Mouse (Mus musculus) lung, postnatal 14 days (tissue): ENCODE measurements around the gene Creb3l2.

Source experiments
- DNase-seq: peaks from one replicate; pipeline ENCODE4 v3.0.0; 2021

Gene Creb3l2

DNA sequence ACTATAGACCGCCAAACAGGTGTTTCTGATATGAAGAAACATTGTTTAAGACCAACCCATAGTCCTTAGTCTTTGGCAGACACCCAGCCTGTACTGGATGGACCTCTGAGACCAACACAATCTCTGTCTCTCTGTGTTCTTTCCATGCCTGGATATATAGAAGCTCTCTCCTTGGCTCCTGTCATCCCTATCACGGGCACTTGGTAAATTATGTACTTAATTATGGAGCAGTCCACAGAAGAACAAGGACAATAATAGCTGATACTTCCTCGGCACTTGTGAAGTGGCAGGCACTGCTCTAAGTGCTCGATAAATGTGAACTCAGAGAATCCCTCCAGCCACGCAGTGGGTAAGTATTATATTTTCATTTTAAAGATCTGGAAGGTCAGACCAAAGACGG, 72.2 kb downstream of the Creb3l2 start:
- no peak for DNase-seq

DNA sequence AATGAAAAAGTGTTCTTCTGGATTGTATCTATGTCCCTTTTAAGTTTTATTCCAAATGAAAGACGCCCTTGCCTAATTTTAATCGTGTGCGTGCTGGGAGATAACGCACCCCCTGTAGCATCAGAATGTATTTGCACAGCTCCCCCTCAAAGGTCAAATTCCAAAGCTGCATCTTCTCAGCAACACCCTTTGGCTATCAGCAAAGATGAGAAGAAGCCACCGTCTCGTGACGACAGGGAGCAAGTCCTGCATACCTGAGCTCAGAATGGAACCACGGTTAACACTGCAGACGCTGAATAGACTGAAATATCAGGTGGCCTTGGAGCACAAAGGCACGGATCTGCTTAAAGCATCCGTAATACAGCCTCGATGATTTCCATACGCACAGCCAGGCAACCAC, 73.7 kb downstream of the Creb3l2 start:
- no peak for DNase-seq

DNA sequence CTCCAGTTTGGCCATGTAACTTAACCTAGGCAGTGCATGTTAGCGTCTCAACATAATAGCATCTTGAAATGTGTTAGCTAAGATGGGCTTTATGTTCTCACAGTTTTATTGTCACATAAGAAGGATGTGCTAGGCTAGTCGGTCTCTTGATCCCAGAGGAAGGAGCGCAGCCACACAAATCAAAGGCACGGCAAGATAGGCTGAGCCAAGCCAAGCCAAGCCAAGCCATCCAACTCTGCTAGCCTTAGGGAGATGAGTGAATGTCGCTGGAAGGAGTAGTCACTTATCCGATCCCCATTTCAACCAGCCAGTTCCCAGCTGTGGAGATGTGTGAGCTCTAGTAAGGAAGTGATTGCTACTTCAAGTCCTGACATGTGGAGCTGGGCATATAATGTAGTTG, 75.0 kb downstream of the Creb3l2 start:
- no peak for DNase-seq

DNA sequence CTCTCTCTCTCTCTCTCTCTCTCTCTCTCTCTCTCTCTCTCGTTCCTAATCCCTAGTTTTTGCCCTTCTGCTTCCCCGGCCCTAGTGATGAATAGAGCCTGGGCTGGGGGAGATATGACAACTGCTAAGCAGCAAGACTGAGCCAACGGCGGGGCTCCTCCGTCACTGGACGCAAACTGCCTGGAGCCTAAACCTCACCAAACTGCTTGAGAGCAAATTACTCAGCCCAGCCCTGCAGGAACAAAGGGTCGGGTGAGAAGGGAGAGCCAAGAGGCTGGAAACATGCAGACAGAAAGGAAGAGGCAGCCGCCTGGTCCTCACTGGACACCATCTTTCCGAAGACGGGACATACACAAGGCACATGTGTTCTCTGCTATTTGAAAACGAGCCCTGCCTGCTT, 76.8 kb downstream of the Creb3l2 start:
- DNase-seq, result no peak

DNA sequence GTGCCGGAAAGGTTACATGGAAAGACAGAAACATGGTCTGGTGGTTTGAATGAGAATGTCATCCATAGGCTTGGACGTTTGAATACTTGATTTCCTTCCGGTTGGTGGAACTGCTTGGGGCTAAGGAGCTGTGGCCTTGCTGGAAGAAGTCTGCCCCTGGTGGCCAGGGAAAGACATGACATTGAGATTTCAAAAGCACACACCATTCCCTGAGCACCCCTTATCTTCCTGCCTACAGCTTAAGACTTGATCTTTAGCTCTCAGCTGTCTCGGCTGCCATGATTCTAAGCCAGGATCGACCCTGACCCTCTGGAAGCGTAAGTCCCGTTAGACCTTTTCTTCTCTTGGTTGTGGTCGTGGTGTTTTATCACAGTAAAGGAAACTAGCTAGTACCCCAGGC, 77.6 kb downstream of the Creb3l2 start:
- DNase-seq, result no peak

DNA sequence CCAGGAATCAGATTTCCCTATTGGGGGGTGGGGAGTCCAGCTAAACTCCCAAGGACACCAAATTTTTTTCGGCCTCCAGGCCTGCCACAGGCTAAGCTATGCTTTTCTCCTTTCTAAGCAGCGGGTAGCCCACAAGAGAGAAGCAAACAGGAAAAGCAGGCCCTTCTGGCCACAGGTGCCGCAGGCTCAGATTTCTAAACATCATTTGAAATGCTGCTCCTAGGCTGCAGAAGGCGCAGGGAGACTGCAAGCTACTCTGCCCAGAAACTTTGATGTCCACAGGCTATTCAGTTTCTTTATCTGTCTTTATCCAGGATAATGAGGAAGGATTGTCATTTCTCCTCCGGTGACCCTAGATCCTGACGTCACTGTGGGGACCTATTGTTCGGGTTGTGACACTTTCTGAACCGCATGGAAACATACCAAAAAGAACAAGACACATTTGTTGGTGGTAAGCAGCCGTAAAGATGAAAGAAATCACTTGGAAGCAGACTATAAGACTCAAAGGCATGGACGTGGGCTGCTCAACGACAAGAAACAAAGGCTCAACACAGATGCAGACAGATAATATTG, 81.0 kb downstream of the Creb3l2 start:
- DNase-seq, result no peak

DNA sequence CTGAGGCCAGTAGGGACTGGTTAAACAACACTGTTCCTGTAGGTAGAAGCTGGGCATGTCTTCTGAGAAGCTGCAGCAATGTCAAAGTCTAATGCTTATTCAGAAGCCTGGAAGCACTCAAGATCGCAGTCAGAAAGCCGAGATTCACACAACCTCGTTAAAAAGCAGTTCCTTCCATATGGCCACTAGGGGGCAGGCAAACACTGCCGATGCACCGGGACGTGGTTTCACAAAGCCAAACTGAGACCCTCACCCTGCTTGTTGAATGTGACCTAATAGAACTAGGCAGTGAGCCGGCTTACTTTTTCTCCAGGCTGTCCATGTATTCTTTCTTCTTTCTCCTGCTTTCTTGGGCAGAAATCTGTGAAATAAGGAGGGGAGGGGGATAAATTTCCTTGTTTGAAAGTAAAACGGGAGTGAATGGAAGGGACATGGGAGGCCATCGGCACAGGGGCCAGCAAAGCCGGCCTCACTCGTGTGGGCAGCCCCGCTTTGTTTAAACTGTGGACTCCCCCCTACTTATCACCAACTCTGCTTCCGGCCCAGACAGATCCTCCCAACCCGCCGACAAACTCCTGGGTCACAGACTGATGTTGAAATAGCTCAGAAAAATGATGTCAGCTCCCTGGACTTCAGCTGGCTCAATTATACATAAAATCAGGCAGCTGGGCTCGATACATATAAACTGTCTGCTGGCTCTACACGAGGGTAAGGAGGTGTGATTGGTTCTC, 87.3 kb downstream of the Creb3l2 start:
- peak; percentile 83 for DNase-seq

DNA sequence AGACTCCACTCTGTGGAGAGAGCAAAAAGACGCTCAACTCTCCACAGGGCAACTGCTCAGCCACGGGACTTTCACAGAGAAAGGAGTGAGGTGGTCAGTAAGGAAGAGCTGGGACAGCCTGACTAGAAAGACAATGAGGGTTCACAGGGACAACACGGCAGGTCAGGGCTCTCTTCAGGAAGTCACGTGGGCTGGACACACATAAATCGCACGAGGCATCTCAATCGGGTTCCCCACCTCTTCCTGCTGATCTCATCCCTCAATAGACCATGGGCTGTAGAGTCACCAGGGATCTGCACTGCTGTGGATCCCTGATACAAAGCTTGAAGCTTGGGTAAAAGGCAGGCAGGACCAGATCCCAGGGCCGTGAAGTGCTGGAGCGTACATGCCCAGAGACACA, 88.3 kb downstream of the Creb3l2 start:
- no peak for DNase-seq

DNA sequence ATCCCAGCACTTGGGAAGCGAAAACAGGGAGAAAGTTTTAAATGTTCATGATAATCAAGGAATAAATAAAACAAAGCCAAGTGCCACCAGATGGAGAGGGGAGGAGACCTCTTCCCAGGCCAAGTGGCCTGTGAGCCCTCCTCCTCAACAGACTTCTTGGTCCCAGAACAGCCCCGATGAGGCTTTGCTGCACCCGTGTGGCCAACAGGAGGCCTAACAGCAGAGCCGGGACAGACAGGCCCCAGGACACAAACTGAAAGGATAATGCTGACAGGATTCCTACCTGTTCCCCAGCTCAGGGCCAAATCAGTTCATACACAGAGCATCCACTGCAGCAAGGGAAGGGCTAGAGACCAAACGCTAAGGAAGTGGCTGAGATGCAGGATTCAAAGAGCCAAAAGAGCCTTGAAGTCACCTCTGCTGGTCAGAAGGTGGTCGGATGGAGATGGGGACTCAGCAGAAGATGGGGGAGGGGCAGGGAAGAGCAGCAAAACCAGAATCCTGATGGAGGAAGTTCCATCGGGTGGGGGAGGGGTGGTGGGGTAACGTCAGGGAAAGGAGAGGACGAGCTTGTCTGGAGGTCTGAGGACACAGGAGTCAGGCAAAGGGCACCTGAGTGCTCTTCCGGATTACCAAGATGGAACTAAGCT, 90.1 kb downstream of the Creb3l2 start:
- DNase-seq, result peak; percentile 75

DNA sequence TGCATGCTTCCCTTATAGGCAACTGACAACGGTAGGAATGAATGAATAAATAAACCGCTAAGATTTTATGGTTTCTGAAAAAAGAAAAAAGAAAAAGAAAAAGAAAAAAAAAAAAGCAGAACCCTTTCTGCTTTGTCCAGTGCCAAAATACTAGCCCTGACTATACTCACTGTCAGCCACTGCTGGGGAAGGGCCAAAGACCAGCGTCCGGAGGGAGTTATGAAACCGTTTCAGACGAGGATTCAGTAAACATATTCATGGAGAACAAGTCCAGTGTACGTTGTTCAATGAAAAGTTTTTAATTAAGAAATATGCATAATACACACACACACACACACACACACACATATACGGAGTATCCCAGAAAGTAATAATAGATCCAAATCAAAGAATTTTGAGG, 91.6 kb downstream of the Creb3l2 start:
- DNase-seq, result no peak

DNA sequence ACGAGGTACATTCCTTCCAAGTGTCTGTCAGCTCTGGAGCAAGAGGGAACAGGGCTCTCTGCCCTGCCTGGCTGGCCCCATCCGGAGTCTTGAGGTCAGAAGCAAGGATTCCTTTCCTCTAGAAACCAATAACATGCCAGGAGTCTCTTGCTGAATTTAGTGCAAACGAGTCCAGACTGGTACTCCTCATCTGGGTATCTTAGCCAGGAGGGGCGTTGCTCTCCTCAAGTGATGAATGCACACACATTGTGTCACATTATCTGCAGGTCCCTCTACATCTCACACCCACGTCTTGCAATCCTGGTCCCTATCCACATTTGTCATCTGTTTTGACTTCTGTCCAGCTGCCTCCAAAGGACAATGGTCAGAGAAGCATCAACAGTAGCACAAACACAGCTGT, 94.3 kb downstream of the Creb3l2 start:
- DNase-seq, result no peak

DNA sequence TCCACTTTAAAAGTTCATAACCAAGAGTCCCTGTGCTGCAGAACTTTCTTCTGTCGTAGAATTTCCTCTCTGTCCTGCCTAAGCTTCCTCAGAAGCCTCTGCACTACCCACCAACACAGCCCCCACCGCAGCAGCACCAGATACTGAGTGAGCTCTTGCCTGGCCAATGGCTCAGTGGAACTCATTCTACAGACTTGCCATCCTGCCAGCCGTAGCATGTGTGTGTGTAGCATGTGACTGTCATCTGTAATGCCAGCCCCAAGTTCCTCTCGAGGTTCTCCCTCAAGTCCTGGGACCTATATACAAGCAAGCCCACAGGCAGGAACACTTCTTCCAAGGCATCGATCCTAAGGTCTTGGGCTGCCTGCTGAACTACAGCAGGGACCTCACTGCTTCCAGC, 103.9 kb downstream of the Creb3l2 start:
- no peak for DNase-seq

DNA sequence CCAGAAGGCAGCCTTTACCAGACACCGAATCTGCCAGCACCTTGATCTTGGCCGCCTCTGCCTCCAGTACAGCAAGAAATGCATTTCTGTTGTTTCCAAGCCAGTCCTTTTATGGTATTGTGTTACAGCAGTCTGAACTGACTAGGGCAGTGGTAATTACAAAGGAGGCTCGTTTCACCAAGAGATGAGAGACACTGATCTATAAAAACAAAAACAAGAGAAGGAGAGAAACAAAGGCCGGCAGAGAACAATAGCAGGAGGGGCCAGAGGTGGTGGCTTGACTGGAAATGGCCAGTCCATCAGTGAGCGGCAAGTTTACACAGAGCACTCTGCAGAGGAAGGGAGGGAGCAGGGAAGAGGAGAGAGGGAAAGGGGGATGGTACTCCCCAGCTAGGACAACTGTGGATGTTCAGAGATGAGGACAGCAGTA, 105.1 kb downstream of the Creb3l2 start:
- DNase-seq, result no peak

DNA sequence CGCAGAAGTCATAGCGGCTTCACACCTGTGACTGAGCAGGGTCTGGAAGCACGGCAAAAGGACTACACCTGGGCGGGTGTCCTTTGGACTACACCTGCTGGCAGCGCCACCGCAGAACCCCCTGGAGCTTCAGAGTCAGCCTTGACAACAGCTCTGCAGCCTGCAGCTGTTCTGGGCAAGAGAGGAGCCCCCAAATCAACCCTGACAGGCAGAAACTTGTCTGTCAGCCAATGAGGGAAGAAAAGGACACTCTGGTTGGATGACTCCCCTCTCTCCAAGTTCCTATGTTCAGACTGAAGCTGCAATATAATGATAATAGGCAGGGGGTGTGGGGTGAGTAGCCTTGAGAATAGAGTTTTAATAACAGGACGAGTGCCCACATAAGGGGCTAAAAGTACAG, 105.6 kb downstream of the Creb3l2 start:
- no peak for DNase-seq

DNA sequence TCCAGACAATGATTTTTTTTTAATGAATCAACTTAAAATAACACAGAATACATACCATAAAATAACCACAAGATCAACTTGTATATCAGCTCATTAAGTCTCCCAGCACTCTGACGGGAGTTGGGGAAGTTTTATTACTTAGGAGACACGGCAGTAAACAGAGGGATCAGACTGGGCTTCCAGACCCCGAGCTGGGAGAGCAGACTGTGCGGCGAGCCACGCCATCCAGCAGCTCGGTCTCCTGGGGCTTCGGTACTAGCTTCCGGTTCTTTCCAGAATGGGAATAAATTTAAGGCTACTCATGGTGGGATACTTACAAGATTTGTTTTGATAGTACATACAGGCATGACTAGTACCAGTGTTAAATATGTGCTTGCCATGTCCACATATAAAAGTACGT, 109.1 kb downstream of the Creb3l2 start:
- DNase-seq, result no peak

DNA sequence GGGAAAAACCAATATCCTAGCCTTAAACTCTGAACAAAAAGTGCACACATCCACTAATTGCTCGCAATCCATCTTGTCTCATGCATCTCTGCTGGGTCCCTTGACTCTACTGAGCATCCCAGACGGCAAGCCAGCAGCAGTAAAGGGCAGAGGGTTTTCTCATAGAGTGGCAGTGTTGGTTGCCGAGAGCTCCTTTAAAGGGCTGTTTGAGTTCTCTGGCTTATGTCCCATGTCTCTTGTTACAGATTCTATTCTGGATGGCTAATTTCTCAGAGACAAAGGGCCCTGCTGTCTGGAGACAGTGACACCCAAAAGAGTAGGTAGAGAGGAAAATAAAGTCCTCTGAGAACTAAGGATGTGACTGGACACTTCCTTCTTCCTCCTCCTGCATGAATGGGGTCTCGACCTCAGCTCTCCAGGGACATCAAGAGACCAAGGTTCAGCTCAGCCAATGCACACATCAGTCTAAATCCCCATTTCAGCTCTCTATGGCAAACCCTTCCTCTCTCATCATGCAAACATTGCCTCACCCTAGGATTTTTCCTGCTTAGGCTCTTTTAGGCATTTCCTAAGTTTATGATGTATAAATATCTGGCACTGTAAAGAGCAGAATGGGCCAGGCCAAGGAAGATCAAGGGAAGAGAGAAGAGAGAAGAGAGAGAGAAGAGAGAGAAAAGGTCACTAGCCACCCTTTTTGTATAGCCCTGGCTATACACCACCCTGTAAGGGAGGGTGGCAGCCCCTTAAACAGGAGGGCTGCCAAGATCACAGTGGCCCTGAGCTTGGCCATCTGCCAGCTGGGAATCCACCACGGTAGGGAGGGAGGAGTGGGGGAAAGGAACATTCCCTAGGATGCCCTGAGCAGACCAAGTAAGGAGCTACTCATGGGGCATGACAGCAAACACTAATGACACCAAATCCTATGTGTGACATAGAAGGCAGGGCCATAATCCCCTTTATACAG, 111.8 kb downstream of the Creb3l2 start:
- DNase-seq, result peak; percentile 32

DNA sequence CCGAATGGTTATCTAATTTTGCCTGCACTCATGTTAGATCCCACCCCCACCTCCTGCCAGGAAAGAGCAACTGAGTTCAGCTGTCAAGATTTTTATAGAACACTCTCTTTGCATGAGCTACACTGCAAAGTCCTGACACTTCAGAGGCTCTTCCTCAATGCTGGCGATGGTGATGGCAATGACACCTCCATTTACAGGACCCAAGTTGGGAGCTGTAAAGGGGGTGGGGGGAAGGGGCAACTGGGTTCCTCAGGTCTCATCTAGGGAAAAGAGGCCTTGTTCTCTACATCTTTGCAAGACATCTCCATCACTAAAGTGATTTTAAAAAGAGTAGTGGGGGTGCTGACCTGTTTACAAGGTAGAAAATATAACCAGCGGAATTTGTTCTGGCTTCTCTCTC, 112.6 kb downstream of the Creb3l2 start:
- no peak for DNase-seq

DNA sequence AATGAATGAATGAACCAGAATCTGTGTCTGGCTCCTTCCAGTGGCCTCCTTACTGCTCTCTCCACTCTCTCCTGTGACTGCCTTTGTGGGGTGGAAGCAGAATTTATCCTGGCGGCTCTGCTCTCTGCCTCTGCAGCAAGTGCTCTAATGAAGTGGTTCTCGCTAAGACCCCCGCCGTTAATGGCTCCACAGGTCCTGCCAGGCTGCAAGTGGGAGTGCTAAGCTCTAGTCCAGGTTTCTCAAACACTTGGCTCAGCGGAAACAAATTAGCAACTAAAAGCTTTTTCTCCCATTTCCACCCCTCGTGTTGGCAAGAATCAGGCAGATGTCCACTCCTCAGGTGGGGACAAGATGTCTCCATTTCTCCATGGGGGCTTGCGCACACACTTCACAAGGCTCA, 113.3 kb downstream of the Creb3l2 start:
- no peak for DNase-seq

DNA sequence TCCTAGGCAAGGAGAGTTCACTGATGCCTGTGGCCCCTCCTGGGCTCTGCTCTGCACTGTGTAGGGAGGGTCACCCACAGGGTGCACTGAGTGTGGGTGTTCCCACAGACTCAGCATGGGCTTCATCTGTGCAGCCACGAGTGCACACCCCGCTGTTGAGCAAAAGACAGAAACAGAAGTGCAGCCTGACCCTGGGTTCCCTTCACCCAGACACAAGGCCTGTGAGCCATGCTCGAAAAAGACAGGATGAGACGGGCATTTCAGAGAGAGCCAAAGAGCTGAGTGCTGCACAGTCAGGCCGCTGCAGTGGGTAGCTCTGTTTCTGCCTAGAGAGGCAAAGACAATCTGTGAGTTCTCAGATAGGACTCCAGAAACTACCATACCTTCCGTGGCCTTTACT, 114.4 kb downstream of the Creb3l2 start:
- DNase-seq, result no peak

DNA sequence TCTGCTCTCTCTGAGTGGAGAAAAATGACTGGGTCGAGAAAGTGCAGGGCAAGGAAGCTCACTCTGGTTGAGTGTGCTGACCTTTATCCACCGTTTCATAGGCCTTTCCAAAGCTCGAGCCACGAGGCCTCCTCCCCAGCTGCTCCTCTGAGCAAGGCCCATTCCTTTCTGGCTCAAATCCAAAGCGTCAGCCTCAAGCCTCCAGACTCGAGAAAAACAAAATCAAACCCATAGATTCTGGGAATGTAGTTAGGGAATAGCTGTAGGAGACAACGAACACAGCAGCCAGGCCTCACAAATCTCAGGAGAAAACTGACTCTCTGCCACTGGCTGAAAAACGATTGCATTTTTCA, 115.4 kb downstream of the Creb3l2 start:
- peak; percentile 23 for DNase-seq

DNA sequence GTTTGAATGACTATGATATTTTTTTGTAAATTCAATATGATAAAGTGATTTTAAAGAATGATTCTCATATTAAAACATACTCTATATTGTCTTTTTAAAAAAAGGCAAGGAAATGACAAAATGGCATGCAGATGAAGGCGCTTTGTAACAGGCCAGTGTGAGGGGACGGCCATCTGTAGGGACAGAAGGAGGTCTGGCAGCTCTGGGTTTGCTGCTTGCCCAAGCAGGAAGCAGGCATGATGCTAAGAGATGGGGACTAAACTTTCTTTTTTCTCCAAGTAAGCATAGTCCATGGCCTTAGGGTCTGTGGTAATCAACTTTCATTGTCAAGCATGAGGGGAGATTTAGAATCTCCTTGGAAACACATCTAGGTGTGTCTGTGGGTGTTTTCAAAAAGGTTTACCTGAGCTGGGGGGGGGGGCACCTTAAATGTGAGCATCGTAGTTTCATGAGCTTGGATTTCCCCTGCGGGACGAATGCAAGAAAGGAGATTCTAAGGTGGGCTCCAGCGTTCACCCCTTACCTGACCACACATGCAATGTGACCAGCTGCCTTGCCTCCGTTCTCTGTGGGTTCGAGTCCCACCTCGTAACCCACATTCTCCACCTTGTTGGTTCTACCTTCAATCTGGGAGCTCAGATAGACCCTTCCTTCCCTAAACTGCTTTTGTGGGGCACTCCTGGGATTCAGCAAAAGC, 115.9 kb downstream of the Creb3l2 start:
- no peak for DNase-seq

DNA sequence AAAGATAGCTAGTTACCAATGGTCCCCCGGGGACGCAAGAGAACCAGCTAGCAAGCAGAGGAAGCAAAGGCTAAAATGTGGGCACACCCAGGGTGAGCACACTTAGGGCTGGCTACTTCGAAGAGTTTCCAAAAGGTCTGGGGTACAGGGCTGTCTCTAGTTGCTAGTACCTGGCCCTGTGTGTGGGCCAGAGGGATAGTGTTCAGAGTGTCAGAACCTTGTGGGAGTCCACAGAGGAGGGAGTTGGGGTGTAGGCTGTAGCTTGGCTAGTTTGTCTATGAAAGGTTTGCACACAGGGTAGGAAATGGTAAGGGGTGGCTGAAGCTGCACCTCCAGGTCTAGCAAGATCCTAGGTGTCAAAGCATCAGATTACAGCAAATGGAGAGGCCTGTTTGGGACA, 116.9 kb downstream of the Creb3l2 start:
- no peak for DNase-seq

DNA sequence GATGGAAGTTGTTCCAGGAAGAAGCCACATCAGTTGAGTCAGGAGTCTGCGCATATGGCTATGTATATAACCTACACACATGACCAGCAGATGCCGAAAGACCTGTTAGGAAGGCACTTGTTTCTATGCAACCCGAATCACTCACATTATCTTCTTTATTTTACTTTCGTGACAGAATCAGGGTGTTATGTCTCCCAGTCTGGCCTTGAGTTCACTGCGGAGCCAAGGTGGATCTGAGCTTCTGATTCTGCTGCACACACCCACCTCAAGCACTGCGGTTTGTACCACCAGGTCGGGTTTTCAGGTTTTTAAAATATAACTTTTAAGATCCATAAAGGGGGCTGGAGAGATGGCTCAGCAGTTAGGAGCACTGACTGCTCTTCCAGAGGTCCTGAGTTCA, 119.3 kb downstream of the Creb3l2 start:
- DNase-seq, result no peak
